Comparison of ENCODE assay signal across 11 mouse cellular contexts in the genomic region with DNA sequence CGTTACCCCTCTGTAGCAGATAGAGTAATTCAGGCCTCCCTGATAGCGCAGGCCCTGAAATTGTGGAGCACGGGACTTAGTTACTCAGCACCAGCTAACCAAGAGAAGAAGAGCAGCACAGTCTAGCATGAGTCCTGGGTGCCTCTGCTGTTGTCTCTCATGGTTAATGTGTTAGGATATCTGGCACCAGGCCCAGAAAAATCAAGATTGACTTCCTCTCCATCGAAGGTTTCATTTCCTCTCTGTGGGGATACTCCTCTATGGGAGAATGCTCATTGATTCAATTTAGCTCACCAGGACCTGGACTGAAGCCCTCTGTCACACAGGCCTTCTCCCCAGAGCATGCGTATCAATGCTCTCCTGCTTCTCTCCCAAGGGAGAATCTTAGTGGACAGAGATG. TPM values are rescaled to one million over a fixed set of nuclear protein-coding genes. Genes with fewer than 3 reads are reported as not detected.
DNase-seq lines count a peak whose midpoint lies in the region; ATAC-seq and TF ChIP-seq lines count a peak whose summit lies in the region.
"Had no signal": no experiment of that assay in that cellular context is flagged by ENCODE, and none has a peak within 500 bp of the region (broad histone marks: within the 10 kb centered on the region; RNA-seq: fewer than 3 reads in every experiment).

No protein-coding gene starts in this region.

- H3K36me3 ChIP-seq in lung, embryonic 14.5 days (ENCODE audit: insufficient read depth): no peaks in the 10 kb centered on the region
- H3K36me3 ChIP-seq in intestine, postnatal 0 days (ENCODE audit: control insufficient read depth, insufficient read depth): no peaks in the 10 kb centered on the region
- no peaks in the 10 kb centered on the region for H3K36me3 ChIP-seq in splenic B cell, adult 2 months (ENCODE audit: control insufficient read depth, insufficient read depth, low read length, poor library complexity, severe bottlenecking)
- no peaks in the 10 kb centered on the region for H3K36me3 ChIP-seq in forebrain, postnatal 0 days (ENCODE audit: insufficient read depth)

- no peaks in the 10 kb centered on the region for H3K9me3 ChIP-seq in lung, embryonic 14.5 days (ENCODE audit: low read depth, low read length)
- H3K9me3 ChIP-seq in intestine, postnatal 0 days (ENCODE audit: control insufficient read depth): no peaks in the 10 kb centered on the region
- no peaks in the 10 kb centered on the region for H3K9me3 ChIP-seq in forebrain, postnatal 0 days (ENCODE audit: low read length)

- no peak overlapping the region for H3K9ac ChIP-seq in lung, embryonic 14.5 days
- H3K9ac ChIP-seq in intestine, postnatal 0 days (ENCODE audit: low read depth, low read length): no peak overlapping the region
- H3K9ac ChIP-seq in forebrain, postnatal 0 days: no peak overlapping the region

- peak; percentile 21 for DNase-seq in adrenal gland, postnatal 14 days
- DNase-seq in adrenal gland, postnatal 4 days (ENCODE audit: low spot score in 2 of 2): no peak
- peak; percentile 70 for DNase-seq in lung, embryonic 14.5 days
- no peak for DNase-seq in lung, adult 2 months
- peak; percentile 66 for DNase-seq in splenic B cell, adult 2 months (ENCODE audit: low read depth, low spot score)
- DNase-seq in forebrain, postnatal 0 days: no peak
- no peak for DNase-seq in layer of hippocampus, postnatal 36 days
- DNase-seq: cerebellum, postnatal 10 days had no signal

- TF ChIP-seq POLR2A in lung, adult 2 months (IDR thresholded peaks at IDR 0.05; ENCODE audit: borderline replicate concordance, extremely low read depth, low read depth, low read length): no peak

- ATAC-seq in lung, embryonic 14.5 days (ENCODE audit: insufficient read depth): no peak
- 0 out of 2 replicates have a peak, but pooled peaks have one; percentile 31 for ATAC-seq in intestine, postnatal 0 days
- no peak for ATAC-seq in forebrain, postnatal 0 days
- ATAC-seq: forebrain, embryonic 16.5 days had no signal

- no peak overlapping the region for H3K4me3 ChIP-seq in lung, embryonic 14.5 days (ENCODE audit: low read depth, low read length)
- H3K4me3 ChIP-seq in lung, adult 2 months (replicated peaks; ENCODE audit: extremely low read depth, low read depth, low read length): no peak overlapping the region
- H3K4me3 ChIP-seq in intestine, postnatal 0 days (ENCODE audit: low read depth, low read length): no peak overlapping the region
- no peak overlapping the region for H3K4me3 ChIP-seq in forebrain, postnatal 0 days (ENCODE audit: low read depth, low read length)
- H3K4me3 ChIP-seq: layer of hippocampus, adult 2 months had no signal

- H3K4me2 ChIP-seq in lung, embryonic 14.5 days: no peak overlapping the region
- H3K4me2 ChIP-seq in intestine, postnatal 0 days (replicated peaks; ENCODE audit: low read depth): no peak overlapping the region
- H3K4me2 ChIP-seq in forebrain, postnatal 0 days (ENCODE audit: low read depth): no peak overlapping the region

- WGBS in lung, embryonic 14.5 days: 60% methylated on average over 5 of the region's 5 CpGs
- 40% methylated on average over 5 of the region's 5 CpGs for WGBS in lung, adult 2 months
- 56% methylated on average over 5 of the region's 5 CpGs for WGBS in intestine, postnatal 0 days
- 74% methylated on average over 5 of the region's 5 CpGs for WGBS in forebrain, postnatal 0 days

- no peaks in the 10 kb centered on the region; the same call in 1 of the 2 replicates for H3K4me1 ChIP-seq in lung, embryonic 14.5 days (ENCODE audit: insufficient read depth)
- no peaks in the 10 kb centered on the region for H3K4me1 ChIP-seq in lung, adult 2 months (ENCODE audit: control insufficient read depth, insufficient read depth, low read length)
- peaks cover 3% of the 10 kb centered on the region; the same call in 1 of the 2 replicates for H3K4me1 ChIP-seq in intestine, postnatal 0 days (replicated peaks; ENCODE audit: control insufficient read depth, insufficient read depth, low read length)
- H3K4me1 ChIP-seq in forebrain, postnatal 0 days (ENCODE audit: insufficient read depth): no peaks in the 10 kb centered on the region

- no peak for TF ChIP-seq CTCF in lung, embryonic 14.5 days (IDR thresholded peaks at IDR 0.05; ENCODE audit: low read depth)
- TF ChIP-seq CTCF in lung, adult 2 months (IDR thresholded peaks at IDR 0.05; ENCODE audit: insufficient read depth, low read length): no peak
- no peak for TF ChIP-seq CTCF in intestine, postnatal 0 days (IDR thresholded peaks at IDR 0.05; ENCODE audit: low read depth)
- no peak for TF ChIP-seq CTCF in forebrain, postnatal 0 days (IDR thresholded peaks at IDR 0.05; ENCODE audit: low read depth)

- no peak overlapping the region for H3K27ac ChIP-seq in lung, embryonic 14.5 days (ENCODE audit: low read depth)
- H3K27ac ChIP-seq in intestine, postnatal 0 days (ENCODE audit: low read depth, low read length): no peak overlapping the region
- H3K27ac ChIP-seq in forebrain, postnatal 0 days (ENCODE audit: low read depth, low read length): no peak overlapping the region
- H3K27ac ChIP-seq: layer of hippocampus, adult 2 months had no signal

- H3K27me3 ChIP-seq in lung, embryonic 14.5 days (ENCODE audit: insufficient read depth, low read length): no peaks in the 10 kb centered on the region
- no peaks in the 10 kb centered on the region for H3K27me3 ChIP-seq in intestine, postnatal 0 days (replicated peaks; ENCODE audit: control insufficient read depth, insufficient read depth, low read length)
- no peaks in the 10 kb centered on the region for H3K27me3 ChIP-seq in splenic B cell, adult 2 months (ENCODE audit: control insufficient read depth, insufficient read depth, low read length, poor library complexity, severe bottlenecking)
- no peaks in the 10 kb centered on the region for H3K27me3 ChIP-seq in forebrain, postnatal 0 days (ENCODE audit: insufficient read depth, low read length)

RNA-seq across cellular contexts. Expression of gene Smad1, which starts 15.6 kb away (rescaled TPM):
- total RNA-seq in adrenal gland, postnatal 14 days (2021): 30.6 and 42.4 TPM in 2 replicates
- total RNA-seq in adrenal gland, postnatal 4 days (2021): 10 to 100 TPM; 48.6 to 54.4 TPM
- polyA plus RNA-seq in lung, embryonic 14.5 days (2014; fragmentation: Nextera tagmentation; extraction: Ambion mirVana): 52.1 and 52.2 TPM in 2 replicates
- polyA plus RNA-seq in lung, adult 2 months (2012; rRNA removed): 35.0 and 46.0 TPM in 2 replicates
- 27.3 and 27.4 TPM in 2 replicates for polyA plus RNA-seq in intestine, postnatal 0 days (2015; fragmentation: Nextera tagmentation; extraction: Ambion mirVana)
- 62.6 and 80.1 TPM in 2 replicates for total RNA-seq in forebrain, postnatal 0 days (2014; rRNA removed)
- 49.7 and 57.1 TPM in 2 replicates for polyA plus RNA-seq in forebrain, postnatal 0 days (2015; fragmentation: Nextera tagmentation; extraction: Ambion mirVana)
- 10 to 100 TPM; 24.4 to 31.7 TPM for total RNA-seq in layer of hippocampus, postnatal 36 days (2021)

Comparison
In these comparisons a context has a peak if more than half of its experiments do, and no peak if none do; other contexts are left out.
1. DNase-seq: peak in adrenal gland, postnatal 14 days (single experiment), lung, embryonic 14.5 days (single experiment) and splenic B cell, adult 2 months (single experiment); none in adrenal gland, postnatal 4 days (0 of 2), lung, adult 2 months (single experiment), forebrain, postnatal 0 days (single experiment) and layer of hippocampus, postnatal 36 days (0 of 2).